Mouse (Mus musculus) limb, embryonic 12.5 days (tissue): ENCODE measurements around the gene Zmynd19. TPM values are rescaled to one million over a fixed set of nuclear protein-coding genes. Genes with fewer than 3 reads are reported as not detected.

Source experiments
- ATAC-seq: fragments of 200-750 bp; cut with Nextera tagmentation; 2 replicates; pipeline ENCODE4 v1.8.0; 2017; ENCODE audit warnings: low read depth, moderate TSS enrichment; ENCODE audit not compliant: insufficient number of reproducible peaks, insufficient read depth, low FRiP score, low TSS enrichment
- H3K27ac ChIP-seq: fragments of 300-500 bp; sonication (generic); 2 replicates; pipeline ENCODE4 v1.5.1; 2016; ENCODE audit warnings: mild to moderate bottlenecking, moderate library complexity
- H3K27me3 ChIP-seq: fragments of 300-500 bp; sonication (generic); 2 replicates; pipeline ENCODE4 v1.6.1; 2016; ENCODE audit warnings: mild to moderate bottlenecking, moderate library complexity
- H3K36me3 ChIP-seq: fragments of 300-500 bp; sonication (generic); 2 replicates; pipeline ENCODE4 v1.6.1; 2016; ENCODE audit warnings: mild to moderate bottlenecking, moderate library complexity
- H3K4me1 ChIP-seq: fragments of 300-500 bp; sonication (generic); replicated peaks from 2 replicates; pipeline ENCODE4 v1.6.1; 2016
- H3K4me2 ChIP-seq: fragments of 300-500 bp; sonication (generic); 2 replicates; pipeline ENCODE4 v1.6.1; 2016; ENCODE audit warnings: mild to moderate bottlenecking, moderate library complexity
- H3K4me3 ChIP-seq: fragments of 300-500 bp; sonication (generic); replicated peaks from 2 replicates; pipeline ENCODE4 v1.5.1; 2016; ENCODE audit warnings: mild to moderate bottlenecking
- H3K9ac ChIP-seq: fragments of 300-500 bp; sonication (generic); replicated peaks from 2 replicates; pipeline ENCODE4 v1.6.1; 2016; ENCODE audit warnings: mild to moderate bottlenecking, moderate library complexity
- H3K9me3 ChIP-seq: fragments of 300-500 bp; sonication (generic); 2 replicates; pipeline ENCODE4 v1.6.1; 2016; ENCODE audit warnings: mild to moderate bottlenecking, moderate library complexity
- WGBS: fragments of 180-500 bp; shearing (Covaris S2); methylation state at CpG from one replicate; pipeline ENCODE4 v1.1.7; 2016; 5-methylcytosine and 5-hydroxymethylcytosine counted together
- polyA plus RNA-seq: library from polyadenylated mRNA; unstranded; fragments of >200 nt; fragmentation: Nextera tagmentation; extraction: Ambion mirVana; gene quantifications from 2 replicates; pipeline ENCODE4 v1.2.1, GENCODE M21; 2016

The Zmynd19 gene
- polyA plus RNA-seq, 1 experiment from 2014 or later, result 25.3 TPM

- no peaks in the 10 kb centered on the region for H3K27me3 ChIP-seq
- peak; percentile 67 for ATAC-seq
Observed at GRCm38 (mm10) chr2:24919839-24920175, 29.8 kb upstream of the Zmynd19 start.

GRCm38 (mm10) chr2:24923561-24923960 lies 26.0 kb upstream of the Zmynd19 start:
- H3K36me3 ChIP-seq, result no peaks in the 10 kb centered on the region
- no peaks in the 10 kb centered on the region for H3K4me1 ChIP-seq
- H3K4me3 ChIP-seq, result no peak overlapping the region
- 57% methylated on average over 2 of the region's 2 CpGs for WGBS
- no peak overlapping the region for H3K9ac ChIP-seq
- H3K27ac ChIP-seq, result no peak overlapping the region
- no peak overlapping the region for H3K4me2 ChIP-seq
- no peak for ATAC-seq
- no peaks in the 10 kb centered on the region for H3K9me3 ChIP-seq
- peaks cover 11% of the 10 kb centered on the region; the same call in 1 of the 2 replicates for H3K27me3 ChIP-seq

More at GRCm38 (mm10) chr2:24919839-24920175, 29.8 kb upstream of the Zmynd19 start:
- Histone ChIP-seq H3K36me3 (no peaks in the 10 kb centered on the region), H3K4me1 (peaks cover 10% of the 10 kb centered on the region), H3K27ac (peak overlapping the region; percentile 97), H3K9ac (peak overlapping the region; percentile 98), H3K9me3 (no peaks in the 10 kb centered on the region), H3K4me2 (peak overlapping the region; percentile 75), H3K4me3 (peak overlapping the region; percentile 96)
- 10% methylated on average over 8 of the region's 8 CpGs for WGBS

GRCm38 (mm10) chr2:24925284-24925683 lies 24.3 kb upstream of the Zmynd19 start:
- ATAC-seq, result no peak
- WGBS, result 80% methylated on average over 8 of the region's 8 CpGs
- no peaks in the 10 kb centered on the region for H3K9me3 ChIP-seq
- no peak overlapping the region for H3K4me2 ChIP-seq
- H3K9ac ChIP-seq, result no peak overlapping the region
- no peaks in the 10 kb centered on the region for H3K36me3 ChIP-seq
- H3K27me3 ChIP-seq, result peaks cover 17% of the 10 kb centered on the region
- no peaks in the 10 kb centered on the region for H3K4me1 ChIP-seq
- no peak overlapping the region for H3K27ac ChIP-seq
- H3K4me3 ChIP-seq, result no peak overlapping the region

- no peak for ATAC-seq
Observed at GRCm38 (mm10) chr2:24926345-24926964, 23.1 kb upstream of the Zmynd19 start.

GRCm38 (mm10) chr2:24926965-24927358 lies 22.6 kb upstream of the Zmynd19 start:
- WGBS, result 76% methylated on average over 7 of the region's 7 CpGs
- ATAC-seq, result no peak

More at GRCm38 (mm10) chr2:24926345-24926964, 23.1 kb upstream of the Zmynd19 start:
- Histone ChIP-seq H3K9ac (no peak overlapping the region), H3K4me1 (no peaks in the 10 kb centered on the region), H3K4me3 (no peak overlapping the region), H3K9me3 (no peaks in the 10 kb centered on the region), H3K36me3 (no peaks in the 10 kb centered on the region), H3K27me3 (peaks cover 17% of the 10 kb centered on the region), H3K27ac (no peak overlapping the region), H3K4me2 (no peak overlapping the region)
- 82% methylated on average over 9 of the region's 9 CpGs for WGBS

GRCm38 (mm10) chr2:24927810-24928479 lies 21.6 kb upstream of the Zmynd19 start:
- no peaks in the 10 kb centered on the region for H3K4me1 ChIP-seq
- H3K27ac ChIP-seq, result no peak overlapping the region
- no peak overlapping the region for H3K4me3 ChIP-seq
- peaks cover 17% of the 10 kb centered on the region for H3K27me3 ChIP-seq
- no peaks in the 10 kb centered on the region for H3K36me3 ChIP-seq
- H3K9me3 ChIP-seq, result no peaks in the 10 kb centered on the region
- WGBS, result 67% methylated on average over 4 of the region's 4 CpGs
- no peak for ATAC-seq
- H3K4me2 ChIP-seq, result no peak overlapping the region
- 0 out of 2 replicates have a peak overlapping the region, but pooled peaks have one; percentile 18 for H3K9ac ChIP-seq

More at GRCm38 (mm10) chr2:24926965-24927358, 22.6 kb upstream of the Zmynd19 start:
- Histone ChIP-seq H3K27me3 (peaks cover 17% of the 10 kb centered on the region), H3K4me2 (no peak overlapping the region), H3K27ac (no peak overlapping the region), H3K36me3 (no peaks in the 10 kb centered on the region), H3K4me1 (no peaks in the 10 kb centered on the region), H3K9me3 (no peaks in the 10 kb centered on the region), H3K9ac (no peak overlapping the region), H3K4me3 (no peak overlapping the region)

- 61% methylated on average over 2 of the region's 2 CpGs for WGBS
- peaks cover 21% of the 10 kb centered on the region for H3K27me3 ChIP-seq
- ATAC-seq, result no peak
Observed at GRCm38 (mm10) chr2:24929119-24929518, 20.5 kb upstream of the Zmynd19 start.

GRCm38 (mm10) chr2:24929593-24929992 lies 20.0 kb upstream of the Zmynd19 start:
- Histone ChIP-seq H3K4me3 (no peak overlapping the region), H3K9me3 (no peaks in the 10 kb centered on the region), H3K9ac (no peak overlapping the region), H3K27ac (no peak overlapping the region), H3K27me3 (peaks cover 26% of the 10 kb centered on the region), H3K4me2 (no peak overlapping the region), H3K36me3 (no peaks in the 10 kb centered on the region), H3K4me1 (peaks cover 8% of the 10 kb centered on the region; the same call in 1 of the 2 replicates)
- 94% methylated on average over 5 of the region's 5 CpGs for WGBS
- no peak for ATAC-seq

More at GRCm38 (mm10) chr2:24929119-24929518, 20.5 kb upstream of the Zmynd19 start:
- peaks cover 3% of the 10 kb centered on the region; the same call in 1 of the 2 replicates for H3K4me1 ChIP-seq
- H3K9me3 ChIP-seq, result no peaks in the 10 kb centered on the region
- H3K27ac ChIP-seq, result no peak overlapping the region
- H3K4me3 ChIP-seq, result no peak overlapping the region
- H3K4me2 ChIP-seq, result no peak overlapping the region
- H3K9ac ChIP-seq, result no peak overlapping the region
- no peaks in the 10 kb centered on the region for H3K36me3 ChIP-seq

- Histone ChIP-seq H3K9ac (peak overlapping the region; percentile 74), H3K4me1 (peaks cover 8% of the 10 kb centered on the region; the same call in 1 of the 2 replicates), H3K9me3 (no peaks in the 10 kb centered on the region), H3K27me3 (peaks cover 19% of the 10 kb centered on the region), H3K4me2 (peak overlapping the region; percentile 94), H3K4me3 (peak overlapping the region; percentile 63), H3K36me3 (no peaks in the 10 kb centered on the region), H3K27ac (no peak overlapping the region)
- ATAC-seq, result peak; percentile 38
- WGBS, result 5% methylated on average over 19 of the region's 19 CpGs
Observed at GRCm38 (mm10) chr2:24934441-24934963, 15.1 kb upstream of the Zmynd19 start.

- Histone ChIP-seq H3K9me3 (no peaks in the 10 kb centered on the region), H3K4me3 (peak within 1 kb of the TSS; percentile 63), H3K4me2 (peak within 1 kb of the TSS; percentile 94), H3K4me1 (peaks cover 8% of the 10 kb centered on the region; the same call in 1 of the 2 replicates), H3K27me3 (peaks cover 19% of the 10 kb centered on the region), H3K27ac (no peak within 1 kb of the TSS), H3K9ac (peak within 1 kb of the TSS; percentile 74), H3K36me3 (no peaks in the 10 kb centered on the region)
- WGBS, result under 1% methylated on average over 49 of the region's 49 CpGs
- ATAC-seq, result peak; percentile 90
Observed at GRCm38 (mm10) chr2:24935057-24935796, 14.4 kb upstream of the Zmynd19 start, which contains the start of gene Arrdc1. Arrdc1 (minus strand) TSS chr2:24935252.

GRCm38 (mm10) chr2:24942092-24942491 lies 7.5 kb upstream of the Zmynd19 start:
- no peaks in the 10 kb centered on the region for H3K36me3 ChIP-seq
- H3K9ac ChIP-seq, result no peak overlapping the region
- ATAC-seq, result no peak
- no peaks in the 10 kb centered on the region for H3K9me3 ChIP-seq
- WGBS, result 80% methylated on average over 4 of the region's 4 CpGs
- H3K4me3 ChIP-seq, result no peak overlapping the region
- no peaks in the 10 kb centered on the region for H3K4me1 ChIP-seq
- H3K4me2 ChIP-seq, result no peak overlapping the region
- no peaks in the 10 kb centered on the region for H3K27me3 ChIP-seq
- H3K27ac ChIP-seq, result no peak overlapping the region
